8 mouse cellular contexts compared by ENCODE assay signal in genomic region chr8:122432443-122433268, GRCm38 (mm10). TPM values are rescaled to one million over a fixed set of nuclear protein-coding genes. Genes with fewer than 3 reads are reported as not detected.
DNase-seq lines count a peak whose midpoint lies in the region; ATAC-seq and TF ChIP-seq lines count a peak whose summit lies in the region.

Cyba (minus strand) TSS chr8:122432930.

- peak within 1 kb of the TSS; percentile 93 for H3K4me2 ChIP-seq in embryonic facial prominence, embryonic 13.5 days
- H3K4me2 ChIP-seq in heart, embryonic 11.5 days: peak within 1 kb of the TSS; percentile 96
- H3K4me2 ChIP-seq in kidney, embryonic 15.5 days: peak within 1 kb of the TSS; percentile 77

- no peak for TF ChIP-seq CTCF in left cerebral cortex, adult 2 months (IDR thresholded peaks at IDR 0.05)

- H3K9ac ChIP-seq in embryonic facial prominence, embryonic 13.5 days: peak within 1 kb of the TSS; percentile 84
- H3K9ac ChIP-seq in heart, embryonic 11.5 days (ENCODE audit: low read depth, low read length): peak within 1 kb of the TSS; percentile 81
- H3K9ac ChIP-seq in kidney, embryonic 15.5 days: peak within 1 kb of the TSS; percentile 53

- DNase-seq in left cerebral cortex, adult 2 months (ENCODE audit: extremely low spot score in 1 of 2, low spot score in 2 of 2): no peak
- no peak for DNase-seq in left cerebral cortex, adult 11 months (ENCODE audit: low spot score)
- peak; percentile 86 for DNase-seq in lung, postnatal 14 days
- peak; percentile 59 for DNase-seq in ovary, postnatal 14 days (ENCODE audit: low spot score)
- DNase-seq in urinary bladder, postnatal 4 days (ENCODE audit: low spot score in 2 of 2): peak; percentile 74 to 79

- WGBS in embryonic facial prominence, embryonic 13.5 days: 4% methylated on average over 45 of the region's 45 CpGs
- WGBS in heart, embryonic 11.5 days (ENCODE audit: insufficient replicate concordance): 6% methylated on average over 39 of the region's 45 CpGs
- WGBS in kidney, embryonic 15.5 days: 2% methylated on average over 45 of the region's 45 CpGs

- H3K9me3 ChIP-seq in embryonic facial prominence, embryonic 13.5 days: no peaks in the 10 kb centered on the region
- H3K9me3 ChIP-seq in heart, embryonic 11.5 days (replicated peaks; ENCODE audit: control insufficient read depth, low read length): no peaks in the 10 kb centered on the region
- no peaks in the 10 kb centered on the region for H3K9me3 ChIP-seq in kidney, embryonic 15.5 days (replicated peaks)

- H3K4me1 ChIP-seq in embryonic facial prominence, embryonic 13.5 days: peaks cover 19% of the 10 kb centered on the region
- peaks cover 13% of the 10 kb centered on the region; the same call in 1 of the 2 replicates for H3K4me1 ChIP-seq in heart, embryonic 11.5 days (ENCODE audit: control insufficient read depth, insufficient read depth, low read length)
- peaks cover 50% of the 10 kb centered on the region for H3K4me1 ChIP-seq in kidney, embryonic 15.5 days

- H3K36me3 ChIP-seq in embryonic facial prominence, embryonic 13.5 days: peaks cover 42% of the 10 kb centered on the region
- peaks cover 14% of the 10 kb centered on the region for H3K36me3 ChIP-seq in heart, embryonic 11.5 days (ENCODE audit: control insufficient read depth, insufficient read depth, low read length)
- peaks cover 38% of the 10 kb centered on the region for H3K36me3 ChIP-seq in kidney, embryonic 15.5 days

- ATAC-seq in embryonic facial prominence, embryonic 13.5 days (ENCODE audit: insufficient number of reproducible peaks, insufficient read depth, low FRiP score, low TSS enrichment, low read depth): peak; percentile 61
- peak; percentile 73 for ATAC-seq in heart, embryonic 11.5 days (replicated peaks; ENCODE audit: insufficient number of reproducible peaks, low FRiP score, low TSS enrichment)
- ATAC-seq in kidney, embryonic 15.5 days (replicated peaks; ENCODE audit: low FRiP score): peak; percentile 81

- intact Hi-C loops in left cerebral cortex, adult 2 months (cut with DNase I): no loop called here

- H3K27ac ChIP-seq in left cerebral cortex, adult 2 months: peak within 1 kb of the TSS; percentile 65
- peak within 1 kb of the TSS; percentile 44 for H3K27ac ChIP-seq in embryonic facial prominence, embryonic 13.5 days
- H3K27ac ChIP-seq in heart, embryonic 11.5 days (ENCODE audit: low read depth, low read length): peak within 1 kb of the TSS; percentile 29
- H3K27ac ChIP-seq in kidney, embryonic 15.5 days: peak within 1 kb of the TSS; percentile 71

- H3K4me3 ChIP-seq in left cerebral cortex, adult 2 months: peak within 1 kb of the TSS; percentile 36
- H3K4me3 ChIP-seq in embryonic facial prominence, embryonic 13.5 days: peak within 1 kb of the TSS; percentile 58
- peak within 1 kb of the TSS; percentile 65 for H3K4me3 ChIP-seq in heart, embryonic 11.5 days (ENCODE audit: low read depth, low read length)
- H3K4me3 ChIP-seq in kidney, embryonic 15.5 days (replicated peaks): peak within 1 kb of the TSS; percentile 57

- no peaks in the 10 kb centered on the region for H3K27me3 ChIP-seq in embryonic facial prominence, embryonic 13.5 days
- H3K27me3 ChIP-seq in heart, embryonic 11.5 days (ENCODE audit: control insufficient read depth, insufficient read depth, low read length): no peaks in the 10 kb centered on the region
- no peaks in the 10 kb centered on the region for H3K27me3 ChIP-seq in kidney, embryonic 15.5 days

RNA-seq across cellular contexts. Expression of gene Cyba, which starts in this region (rescaled TPM):
- 1 to 10 TPM; 6.6 to 7.1 TPM for total RNA-seq in left cerebral cortex, adult 2 months (2021)
- polyA plus RNA-seq in embryonic facial prominence, embryonic 13.5 days (2015; fragmentation: Nextera tagmentation; extraction: Ambion mirVana): 118 and 120 TPM in 2 replicates
- polyA plus RNA-seq in heart, embryonic 11.5 days (2014; fragmentation: Nextera tagmentation; extraction: Ambion mirVana): 169 and 174 TPM in 2 replicates
- polyA plus RNA-seq in kidney, embryonic 15.5 days (2015; fragmentation: Nextera tagmentation; extraction: Ambion mirVana): 310 and 320 TPM in 2 replicates

Comparison
In these comparisons a context has a peak if more than half of its experiments do, and no peak if none do; other contexts are left out.
1. DNase-seq: peak in lung, postnatal 14 days (single experiment), ovary, postnatal 14 days (single experiment) and urinary bladder, postnatal 4 days (2 of 2); none in left cerebral cortex, adult 2 months (0 of 2) and left cerebral cortex, adult 11 months (single experiment).
2. Peak in every context shown above with its lines, with median percentiles within 50 percentile points of each other: H3K27ac ChIP-seq, H3K4me3 ChIP-seq, ATAC-seq, H3K4me2 ChIP-seq and H3K9ac ChIP-seq.